Mouse (Mus musculus): ENCODE data around the gene Mrpl12. TPM values are rescaled to one million over a fixed set of nuclear protein-coding genes. Genes with fewer than 3 reads are reported as not detected.

The Mrpl12 gene
- total and polyA plus RNA-seq, 3 experiments = 60.3 to 363 (median 267) TPM

DNA sequence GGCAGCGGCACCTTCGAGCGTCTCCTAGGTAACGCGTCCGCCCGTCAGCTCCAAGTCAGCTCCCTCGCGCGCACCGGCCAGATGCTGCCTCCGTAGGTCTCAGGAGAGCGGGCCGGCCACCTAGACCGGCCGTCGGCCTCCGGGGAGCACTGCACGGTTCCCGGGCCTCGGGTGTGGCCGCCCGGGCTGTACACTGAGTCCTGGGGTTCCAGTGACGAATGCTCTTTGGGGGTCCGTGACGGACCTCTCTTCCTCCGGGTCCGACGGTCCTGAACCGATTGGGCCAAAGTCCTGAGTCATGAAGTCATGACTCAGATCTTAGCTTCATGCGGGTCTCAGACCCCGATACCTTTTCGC is 16.7 kb upstream of the Mrpl12 start:
- dilution Hi-C loops (cut with MboI; ENCODE audit: extremely low pct_ligation_motif_present, extremely low pct_unique_long_range_greater_than_20kb, low sequenced_read_pairs) = no loop called here
- TF ChIP-seq MAZ (IDR thresholded peaks at IDR 0.05; ENCODE audit: low read depth, low read length) (0 out of 2 replicates have a peak, but pooled peaks have one; percentile 5), USF1 (IDR thresholded peaks at IDR 0.05; ENCODE audit: low read depth, low read length) (no peak), MEF2A (IDR thresholded peaks at IDR 0.05; ENCODE audit: borderline replicate concordance, low read depth, low read length) (no peak; the same call in 1 of the 2 replicates), MXI1 (IDR thresholded peaks at IDR 0.05; ENCODE audit: low read depth, low read length) (peak; percentile 16; the same call in 1 of the 2 replicates), RCOR1 (conservative IDR thresholded peaks at IDR 0.05; ENCODE audit: low read depth, low read length) (0 out of 2 replicates have a peak, but pooled peaks have one; percentile 59), SIN3A (IDR thresholded peaks at IDR 0.05; ENCODE audit: low read length) (peak; percentile 15; the same call in 1 of the 2 replicates), HCFC1 (IDR thresholded peaks at IDR 0.05; ENCODE audit: low read depth, low read length) (no peak), SMC3 (IDR thresholded peaks at IDR 0.05; ENCODE audit: low read depth, low read length) (no peak), BHLHE40 (IDR thresholded peaks at IDR 0.05; ENCODE audit: low read depth, low read length) (no peak; the same call in 1 of the 2 replicates)
- no peaks in the 10 kb centered on the region for H3K9me3 ChIP-seq (replicated peaks; ENCODE audit: low read length)
- H3K27ac ChIP-seq (ENCODE audit: insufficient read depth, low read depth) = no peak overlapping the region; the same call in 1 of the 2 replicates
- peaks cover 49 to 76% of the 10 kb centered on the region in 2 experiments for H3K36me3 ChIP-seq (replicated peaks in 1 of 2; ENCODE audit: control insufficient read depth in 1 of 2, insufficient read depth in 1 of 2, low read length in 1 of 2)
- peaks cover 5 to 30% of the 10 kb centered on the region in 2 experiments; a peak in 3 of 4 replicates for H3K4me1 ChIP-seq (ENCODE audit: control insufficient read depth in 1 of 2, insufficient read depth in 2 of 2)
- H3K79me2 ChIP-seq (replicated peaks; ENCODE audit: control insufficient read depth, extremely low read depth, insufficient read depth, poor library complexity, severe bottlenecking) = peaks cover 28% of the 10 kb centered on the region
- no peak for DNase-seq (ENCODE audit: extremely low read depth)
- peak overlapping the region; percentile 81 to 97 (median 91) for H3K4me3 ChIP-seq (replicated peaks in 1 of 3; ENCODE audit: low read depth in 2 of 3, low read length in 2 of 3, poor library complexity in 1 of 3)
- in situ Hi-C loops (cut with MboI; ENCODE audit: low pct_ligation_motif_present, low pct_unique_long_range_greater_than_20kb, low sequenced_read_pairs) = no loop called here
- peak overlapping the region; percentile 79 for H3K4me2 ChIP-seq (ENCODE audit: insufficient read depth, low read depth, poor library complexity, severe bottlenecking)
- H3K9ac ChIP-seq (ENCODE audit: insufficient read depth, low read depth) = peak overlapping the region; percentile 83
- H3K27me3 ChIP-seq (replicated peaks) = no peaks in the 10 kb centered on the region

DNA sequence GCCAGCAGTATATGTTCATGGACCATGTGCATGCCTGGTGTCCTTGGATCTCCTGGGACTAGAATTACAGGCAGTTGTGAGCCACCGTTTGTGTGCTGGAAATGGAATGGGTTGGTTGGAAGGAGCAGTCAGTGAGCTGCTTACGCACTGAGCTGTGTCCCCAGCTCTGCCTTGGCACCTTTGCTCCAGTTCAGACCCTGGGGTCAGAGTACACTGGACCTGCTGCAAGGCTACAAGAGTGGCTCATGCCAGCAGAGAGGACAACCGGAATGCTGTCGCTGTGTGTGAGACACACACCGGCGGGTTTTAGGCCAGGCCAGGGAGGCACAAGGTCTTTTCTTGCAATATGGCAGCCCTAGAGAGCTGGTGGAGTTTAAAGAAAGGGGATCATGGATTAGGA is 12.4 kb upstream of the Mrpl12 start:
- peaks cover 14% of the 10 kb centered on the region for H3K79me2 ChIP-seq (replicated peaks; ENCODE audit: control insufficient read depth, extremely low read depth, insufficient read depth, poor library complexity, severe bottlenecking)
- H3K27ac ChIP-seq (ENCODE audit: insufficient read depth, low read depth) = no peak overlapping the region
- no peaks in the 10 kb centered on the region for H3K9me3 ChIP-seq (replicated peaks; ENCODE audit: low read length)
- DNase-seq (ENCODE audit: extremely low read depth) = no peak
- peaks cover 69 to 79% of the 10 kb centered on the region in 2 experiments for H3K36me3 ChIP-seq (replicated peaks in 1 of 2; ENCODE audit: control insufficient read depth in 1 of 2, insufficient read depth in 1 of 2, low read length in 1 of 2)
- TF ChIP-seq RCOR1 (conservative IDR thresholded peaks at IDR 0.05; ENCODE audit: low read depth, low read length) = no peak
- TF ChIP-seq GABPA (IDR thresholded peaks at IDR 0.05; ENCODE audit: insufficient replicate concordance, low read depth, low read length) = no peak
- TF ChIP-seq MAFK (IDR thresholded peaks at IDR 0.05; ENCODE audit: insufficient replicate concordance, low read length) = no peak
- TF ChIP-seq KAT2A (IDR thresholded peaks at IDR 0.05; ENCODE audit: insufficient replicate concordance, low read length) = no peak
- TF ChIP-seq ZKSCAN1 (IDR thresholded peaks at IDR 0.05; ENCODE audit: borderline replicate concordance, low read depth, low read length) = no peak
- TF ChIP-seq ZMIZ1 (IDR thresholded peaks at IDR 0.05; ENCODE audit: low read depth, low read length) = no peak
- dilution Hi-C loops (cut with MboI; ENCODE audit: extremely low pct_ligation_motif_present, extremely low pct_unique_long_range_greater_than_20kb, low sequenced_read_pairs) (no loop called here), in situ Hi-C loops (cut with MboI; ENCODE audit: low pct_ligation_motif_present, low pct_unique_long_range_greater_than_20kb, low sequenced_read_pairs) (loop anchor here (5.0 kb wide), 1 partner anchor 35 kb away; the partner anchor contains the start of gene Nploc4)
- peaks cover 5 to 16% of the 10 kb centered on the region in 2 experiments; a peak in 3 of 4 replicates for H3K4me1 ChIP-seq (ENCODE audit: control insufficient read depth in 1 of 2, insufficient read depth in 2 of 2)
- no peaks in the 10 kb centered on the region for H3K27me3 ChIP-seq (replicated peaks)
- H3K9ac ChIP-seq (ENCODE audit: insufficient read depth, low read depth) = no peak overlapping the region
- no peak overlapping the region for H3K4me2 ChIP-seq (ENCODE audit: insufficient read depth, low read depth, poor library complexity, severe bottlenecking)
- H3K4me3 ChIP-seq (replicated peaks in 1 of 3; ENCODE audit: low read depth in 2 of 3, low read length in 2 of 3, poor library complexity in 1 of 3) = no peak overlapping the region
